Mouse (Mus musculus) limb, embryonic 11.5 days (tissue): ENCODE measurements around the gene Pdap1. TPM values are rescaled to one million over a fixed set of nuclear protein-coding genes. Genes with fewer than 3 reads are reported as not detected.

Experiments
- ATAC-seq: fragments of 200-750 bp; cut with Nextera tagmentation; 2 replicates; pipeline ENCODE4 v1.8.0; 2017; ENCODE audit warnings: low read depth; ENCODE audit not compliant: insufficient number of reproducible peaks, low FRiP score, low TSS enrichment
- DNase-seq: peaks from one replicate; pipeline ENCODE4 v3.0.0-alpha.2; 2015; ENCODE audit warnings: low spot score
- H3K27ac ChIP-seq: fragments of 300-500 bp; sonication (generic); replicated peaks from 2 replicates; pipeline ENCODE4 v1.5.1; 2014; ENCODE audit warnings: low read depth, mild to moderate bottlenecking, low read length
- H3K27me3 ChIP-seq: fragments of 300-500 bp; sonication (generic); 2 replicates; pipeline ENCODE4 v1.6.1; 2014; ENCODE audit warnings: mild to moderate bottlenecking, low read length, mixed read lengths; ENCODE audit not compliant: control insufficient read depth, insufficient read depth
- H3K36me3 ChIP-seq: fragments of 300-500 bp; sonication (generic); 2 replicates; pipeline ENCODE4 v1.6.1; 2014; ENCODE audit warnings: mild to moderate bottlenecking, low read length, moderate library complexity, mixed read lengths; ENCODE audit not compliant: control insufficient read depth, insufficient read depth
- H3K4me1 ChIP-seq: fragments of 300-500 bp; sonication (generic); 2 replicates; pipeline ENCODE4 v1.6.1; 2014; ENCODE audit warnings: low read length, mixed read lengths; ENCODE audit not compliant: control insufficient read depth, insufficient read depth
- H3K4me2 ChIP-seq: fragments of 300-500 bp; sonication (generic); 2 replicates; pipeline ENCODE4 v1.6.1; 2014; ENCODE audit warnings: low read depth, mild to moderate bottlenecking, moderate library complexity; ENCODE audit not compliant: severe bottlenecking
- H3K4me3 ChIP-seq: fragments of 300-500 bp; sonication (generic); 2 replicates; pipeline ENCODE4 v1.5.1; 2014; ENCODE audit warnings: low read depth, low read length
- H3K9ac ChIP-seq: fragments of 300-500 bp; sonication (generic); 2 replicates; pipeline ENCODE4 v1.6.1; 2014; ENCODE audit warnings: mild to moderate bottlenecking, low read length
- H3K9me3 ChIP-seq: fragments of 300-500 bp; sonication (generic); 2 replicates; pipeline ENCODE4 v1.6.1; 2016; ENCODE audit warnings: low read length; ENCODE audit not compliant: control insufficient read depth
- WGBS: fragments of 180-500 bp; shearing (Covaris S2); extraction: QIAGEN DNeasy Blood & Tissue Kit; methylation state at CpG from one replicate; pipeline ENCODE4 v1.1.7; 2014; 5-methylcytosine and 5-hydroxymethylcytosine counted together
- polyA plus RNA-seq: library from polyadenylated mRNA; unstranded; fragments of >200 nt; fragmentation: Nextera tagmentation; extraction: Ambion mirVana; gene quantifications from 2 replicates; pipeline ENCODE4 v1.2.1, GENCODE M21; 2014

The Pdap1 gene
- 140 and 151 TPM in 2 replicates for polyA plus RNA-seq

DNA sequence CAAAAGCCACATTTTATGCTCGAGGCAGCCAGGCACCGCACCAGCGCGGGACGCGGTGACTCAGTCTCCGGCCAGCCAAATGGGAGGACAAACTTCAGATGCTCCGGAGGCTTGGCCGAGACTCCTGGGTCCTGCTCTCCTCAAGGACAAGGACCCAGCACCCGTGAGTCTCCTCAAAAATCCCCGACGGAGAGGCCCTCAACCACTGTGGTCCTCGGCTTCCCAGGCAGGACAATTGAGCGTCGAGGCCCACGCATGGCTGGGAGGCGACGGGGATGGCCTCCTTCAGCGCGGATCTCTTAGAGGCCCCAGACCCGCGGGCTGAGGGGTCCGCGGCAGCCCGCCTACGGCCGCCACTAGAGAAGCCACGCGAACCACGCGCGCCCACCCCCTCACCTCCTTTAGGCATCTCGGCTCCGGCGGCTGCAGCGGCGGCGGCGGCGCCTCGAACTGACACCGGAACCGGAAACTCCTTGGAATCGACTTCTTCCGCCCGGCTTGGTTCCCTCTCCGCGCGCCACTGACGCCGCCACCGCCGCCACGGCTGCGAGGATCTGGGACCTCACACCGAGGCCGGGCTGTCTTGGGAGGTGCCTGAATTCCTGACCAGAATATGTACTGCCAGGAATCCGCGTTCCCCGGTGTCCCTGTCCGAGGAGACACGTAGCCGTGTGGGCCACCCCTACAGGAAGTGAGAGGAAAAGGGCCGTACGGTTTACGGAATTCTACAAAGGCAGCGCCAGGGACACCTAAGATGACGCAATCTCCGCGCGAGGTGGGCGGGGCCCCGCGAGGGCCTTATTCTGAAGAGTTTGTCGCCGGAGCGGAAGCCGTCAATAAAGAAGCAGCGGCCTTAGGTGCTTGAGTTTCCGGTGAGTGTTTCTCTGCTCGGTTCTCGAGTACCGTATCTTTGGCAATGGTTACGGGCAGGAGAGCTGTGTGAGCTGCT, at the start of gene Pdap1, which contains the start of gene Bud31:
Gene Pdap1 (minus strand): TSS at position 668 of the 949 bp plus-strand sequence.
Gene Bud31 (plus strand): TSS at position 792 of the 949 bp plus-strand sequence.
- Histone ChIP-seq H3K27ac (peak within 1 kb of the TSS; percentile 26), H3K4me3 (peak within 1 kb of the TSS; percentile 97), H3K27me3 (no peaks in the 10 kb centered on the region), H3K9me3 (no peaks in the 10 kb centered on the region), H3K36me3 (peaks cover 10% of the 10 kb centered on the region), H3K4me2 (peak within 1 kb of the TSS; percentile 63), H3K9ac (peak within 1 kb of the TSS; percentile 91), H3K4me1 (0 out of 2 replicates have a peak, but pooled peaks cover 4% of the 10 kb centered on the region)
- DNase-seq (peak; percentile 96), ATAC-seq (peak; percentile 93)
- WGBS: under 1% methylated on average over 84 of the region's 84 CpGs

- Histone ChIP-seq H3K27me3 (no peaks in the 10 kb centered on the region), H3K4me1 (peaks cover 11% of the 10 kb centered on the region), H3K4me2 (no peak overlapping the region), H3K27ac (no peak overlapping the region), H3K9ac (no peak overlapping the region), H3K36me3 (peaks cover 11% of the 10 kb centered on the region; the same call in 1 of the 2 replicates), H3K9me3 (no peaks in the 10 kb centered on the region), H3K4me3 (no peak overlapping the region)
- WGBS: 94% methylated on average over 6 of the region's 6 CpGs
- no peak for DNase-seq
- ATAC-seq: no peak
These were observed 49.4 kb upstream of the Pdap1 start for GRCm38 (mm10) chr5:145189416-145189815.

DNA sequence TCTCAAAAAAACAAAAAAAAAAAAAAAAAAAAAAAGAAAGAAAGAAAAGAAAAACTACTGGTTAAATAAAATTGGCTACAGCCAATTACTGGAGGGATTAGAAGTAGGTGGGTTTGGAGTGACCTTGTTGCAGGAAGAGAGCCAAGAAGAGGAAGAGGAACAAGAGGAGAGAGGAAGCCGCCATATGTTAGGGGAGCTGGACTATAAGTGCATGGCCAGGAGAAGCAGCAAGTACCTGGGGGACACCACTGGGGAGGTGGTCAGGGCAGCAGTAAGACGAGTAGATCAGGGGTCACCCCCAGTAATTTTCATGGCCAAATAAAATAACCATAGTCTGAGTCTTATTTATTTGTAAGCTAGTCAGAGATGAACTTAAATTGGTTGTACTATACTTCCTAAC, 45.2 kb upstream of the Pdap1 start:
- peaks cover 44% of the 10 kb centered on the region for H3K36me3 ChIP-seq
- no peak overlapping the region for H3K4me3 ChIP-seq
- no peaks in the 10 kb centered on the region for H3K9me3 ChIP-seq
- no peak overlapping the region for H3K27ac ChIP-seq
- H3K4me2 ChIP-seq: no peak overlapping the region
- no peaks in the 10 kb centered on the region for H3K27me3 ChIP-seq
- DNase-seq (no peak), ATAC-seq (no peak)
- WGBS: 90% methylated on average over 2 of the region's 2 CpGs
- H3K9ac ChIP-seq: no peak overlapping the region
- H3K4me1 ChIP-seq: peaks cover 6% of the 10 kb centered on the region

GRCm38 (mm10) chr5:145178461-145178980, 38.5 kb upstream of the Pdap1 start:
- Histone ChIP-seq H3K4me3 (no peak overlapping the region), H3K9ac (no peak overlapping the region), H3K4me1 (no peaks in the 10 kb centered on the region), H3K36me3 (peaks cover 48% of the 10 kb centered on the region), H3K4me2 (no peak overlapping the region), H3K9me3 (no peaks in the 10 kb centered on the region), H3K27me3 (no peaks in the 10 kb centered on the region), H3K27ac (no peak overlapping the region)
- DNase-seq (no peak), ATAC-seq (no peak)
- WGBS: 85% methylated on average over 18 of the region's 18 CpGs

DNA sequence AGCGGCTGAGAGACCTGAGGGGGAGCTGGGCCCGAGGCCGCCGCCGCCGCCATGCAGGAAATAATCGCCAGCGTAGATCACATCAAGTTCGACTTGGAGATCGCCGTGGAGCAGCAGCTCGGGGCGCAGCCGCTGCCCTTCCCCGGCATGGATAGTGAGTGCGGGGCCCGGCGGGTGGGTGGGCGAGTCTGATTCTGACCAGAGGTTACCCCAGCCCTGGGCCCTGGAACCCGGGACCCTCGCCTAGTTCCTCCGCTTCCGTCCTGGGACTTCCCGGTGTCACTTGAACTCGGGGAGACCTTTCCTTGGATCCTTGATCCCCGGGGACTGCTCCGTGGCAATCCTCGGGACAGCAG, 27.2 kb upstream of the Pdap1 start:
- Histone ChIP-seq H3K4me3 (peak overlapping the region; percentile 80), H3K27ac (0 out of 2 replicates have a peak overlapping the region, but pooled peaks have one; percentile 16), H3K9ac (peak overlapping the region; percentile 89), H3K4me1 (peaks cover 14% of the 10 kb centered on the region), H3K27me3 (no peaks in the 10 kb centered on the region), H3K36me3 (peaks cover 19% of the 10 kb centered on the region), H3K9me3 (no peaks in the 10 kb centered on the region), H3K4me2 (peak overlapping the region; percentile 58)
- WGBS: 0% methylated on average over 28 of the region's 28 CpGs
- ATAC-seq: peak; percentile 65
- DNase-seq: no peak

- Histone ChIP-seq H3K9me3 (no peaks in the 10 kb centered on the region), H3K36me3 (peaks cover 15% of the 10 kb centered on the region), H3K4me1 (peaks cover 14% of the 10 kb centered on the region), H3K27me3 (no peaks in the 10 kb centered on the region), H3K4me2 (peak within 1 kb of the TSS; percentile 59), H3K4me3 (peak within 1 kb of the TSS; percentile 80), H3K27ac (peak within 1 kb of the TSS; percentile 65), H3K9ac (peak within 1 kb of the TSS; percentile 89)
- WGBS: under 1% methylated on average over 51 of the region's 51 CpGs
- ATAC-seq: peak; percentile 90
- peak; percentile 99 for DNase-seq
These were observed 26.7 kb upstream of the Pdap1 start, which contains the start of the genes Ptcd1 and Cpsf4 for GRCm38 (mm10) chr5:145166536-145167305. Ptcd1 (minus strand) TSS chr5:145167108. Cpsf4 (plus strand) TSS chr5:145167213.

- H3K4me3 ChIP-seq: no peak overlapping the region
- no peak overlapping the region for H3K27ac ChIP-seq
- ATAC-seq (no peak), DNase-seq (no peak)
- no peak overlapping the region for H3K9ac ChIP-seq
- no peaks in the 10 kb centered on the region for H3K27me3 ChIP-seq
- 88% methylated on average over 15 of the region's 15 CpGs for WGBS
- no peak overlapping the region for H3K4me2 ChIP-seq
- peaks cover 14% of the 10 kb centered on the region for H3K4me1 ChIP-seq
- H3K36me3 ChIP-seq: peaks cover 8% of the 10 kb centered on the region
- H3K9me3 ChIP-seq: no peaks in the 10 kb centered on the region
These were observed 25.1 kb upstream of the Pdap1 start for GRCm38 (mm10) chr5:145165184-145165583.

DNA sequence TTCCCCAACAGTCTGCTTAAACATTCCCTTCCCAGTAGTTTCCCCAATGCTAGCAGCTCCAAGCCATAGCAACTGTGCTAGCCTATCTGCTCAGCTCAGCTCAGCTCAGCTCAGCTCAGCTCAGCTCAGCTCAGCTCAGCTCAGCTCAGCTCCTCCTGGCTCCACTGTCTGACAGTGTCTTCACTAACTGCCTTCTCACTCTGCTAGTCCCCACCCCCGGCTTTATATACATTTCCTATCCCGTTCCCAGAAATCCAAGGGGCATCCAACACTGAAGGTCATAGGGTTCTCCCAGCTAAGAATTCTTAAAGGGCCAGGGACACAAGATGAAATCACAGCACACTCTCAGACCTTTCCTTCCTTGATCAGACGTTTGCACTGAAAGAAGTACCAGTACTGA, 24.7 kb upstream of the Pdap1 start:
- Histone ChIP-seq H3K4me2 (no peak overlapping the region), H3K9ac (no peak overlapping the region), H3K9me3 (no peaks in the 10 kb centered on the region), H3K4me3 (no peak overlapping the region), H3K4me1 (peaks cover 14% of the 10 kb centered on the region), H3K36me3 (peaks cover 8% of the 10 kb centered on the region), H3K27ac (no peak overlapping the region), H3K27me3 (no peaks in the 10 kb centered on the region)
- 76% methylated on average over 3 of the region's 3 CpGs for WGBS
- DNase-seq (no peak), ATAC-seq (no peak)
